Mouse (Mus musculus): Measurements from ENCODE around the gene Gm20671. TPM values are rescaled to one million over a fixed set of nuclear protein-coding genes. Genes with fewer than 3 reads are reported as not detected.
"Not testable (repeated sequence)": the region's sequence is repeated elsewhere in the genome, so short reads cannot be mapped to it uniquely, and the experiment has no call there.

Gene Gm20671
- polyA plus RNA-seq, 1 experiment from 2014 or later = not detected

DNA sequence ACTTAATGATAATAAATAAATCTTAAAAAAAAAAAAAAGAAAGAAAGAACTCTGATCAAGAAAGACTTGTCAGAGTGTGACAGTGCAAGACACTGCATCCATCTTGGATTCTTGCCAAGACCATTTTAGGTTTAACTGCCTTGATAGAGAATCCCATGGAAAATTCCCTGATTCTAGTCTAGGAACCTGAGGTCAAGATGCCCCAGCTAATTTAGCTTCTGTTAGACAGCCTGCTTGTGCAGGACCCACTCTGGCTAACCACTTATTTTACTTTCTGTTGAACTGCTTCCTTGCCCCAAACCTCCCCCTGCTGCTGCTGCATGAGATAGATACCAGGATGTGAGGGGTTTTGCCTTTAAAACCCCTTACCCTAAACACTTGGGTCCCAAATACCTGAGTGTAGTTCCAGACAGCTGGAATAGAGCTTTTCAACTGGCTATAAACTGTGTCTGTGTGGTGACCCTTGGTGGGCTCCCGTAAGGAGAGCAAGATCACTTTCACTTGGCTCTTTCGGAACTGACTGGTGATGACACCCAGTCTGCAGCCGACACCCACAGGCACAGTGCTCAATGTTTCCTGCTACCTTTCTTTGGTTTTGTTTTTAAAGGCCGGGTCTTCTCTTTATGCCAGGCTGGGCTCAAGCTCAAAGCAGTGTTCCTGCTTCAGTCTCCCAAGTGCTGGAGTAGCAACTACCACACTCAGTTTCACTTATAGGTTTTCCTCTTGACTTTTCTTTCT, 59.1 kb downstream of the Gm20671 start:
- Histone ChIP-seq H3K27ac (ENCODE audit: low read depth, low read length) (no peak overlapping the region), H3K4me1 (replicated peaks; ENCODE audit: control insufficient read depth, insufficient read depth, low read length) (no peaks in the 10 kb centered on the region), H3K9ac (ENCODE audit: low read length) (no peak overlapping the region), H3K4me3 (ENCODE audit: low read depth, low read length) (no peak overlapping the region), H3K27me3 (ENCODE audit: control insufficient read depth, insufficient read depth, low read length) (no peaks in the 10 kb centered on the region), H3K36me3 (ENCODE audit: control insufficient read depth, insufficient read depth, low read length) (no peaks in the 10 kb centered on the region), H3K4me2 (ENCODE audit: low read depth, low read length, severe bottlenecking) (no peak overlapping the region), H3K9me3 (ENCODE audit: control insufficient read depth, low read length) (no peaks in the 10 kb centered on the region)
- DNase-seq (ENCODE audit: low spot score) (no peak), ATAC-seq (replicated peaks; ENCODE audit: low FRiP score) (no peak)
- 89% methylated on average over 4 of the region's 4 CpGs for WGBS

DNA sequence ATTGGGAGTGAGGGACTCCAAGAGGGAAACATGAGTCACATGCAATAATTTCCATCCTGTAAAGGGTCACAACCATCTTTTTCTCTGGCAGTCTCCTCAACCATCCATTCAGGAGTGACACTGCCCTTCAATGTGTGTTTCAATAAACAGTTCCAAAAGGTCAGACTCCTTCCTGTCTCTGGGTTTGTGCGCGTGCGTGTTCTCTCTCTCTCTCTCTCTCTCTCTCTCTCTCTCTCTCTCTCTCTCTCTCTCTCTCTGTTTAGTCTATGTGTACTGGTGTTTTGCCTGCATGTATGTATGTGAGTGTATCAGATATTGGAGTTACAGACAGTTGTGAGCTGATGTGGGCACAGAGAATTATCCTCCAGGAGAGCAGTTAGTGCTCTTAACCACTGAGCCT, 59.9 kb downstream of the Gm20671 start:
- H3K4me2 ChIP-seq (ENCODE audit: low read depth, low read length, severe bottlenecking) = no peak overlapping the region
- DNase-seq (ENCODE audit: low spot score) (no peak), ATAC-seq (replicated peaks; ENCODE audit: low FRiP score) (no peak)
- no peak overlapping the region for H3K27ac ChIP-seq (ENCODE audit: low read depth, low read length)
- 97% methylated on average over 3 of the region's 3 CpGs for WGBS
- no peaks in the 10 kb centered on the region for H3K9me3 ChIP-seq (ENCODE audit: control insufficient read depth, low read length)
- H3K27me3 ChIP-seq (ENCODE audit: control insufficient read depth, insufficient read depth, low read length) = no peaks in the 10 kb centered on the region
- H3K4me3 ChIP-seq (ENCODE audit: low read depth, low read length) = no peak overlapping the region
- no peak overlapping the region for H3K9ac ChIP-seq (ENCODE audit: low read length)
- H3K36me3 ChIP-seq (ENCODE audit: control insufficient read depth, insufficient read depth, low read length) = no peaks in the 10 kb centered on the region
- no peaks in the 10 kb centered on the region for H3K4me1 ChIP-seq (replicated peaks; ENCODE audit: control insufficient read depth, insufficient read depth, low read length)

DNA sequence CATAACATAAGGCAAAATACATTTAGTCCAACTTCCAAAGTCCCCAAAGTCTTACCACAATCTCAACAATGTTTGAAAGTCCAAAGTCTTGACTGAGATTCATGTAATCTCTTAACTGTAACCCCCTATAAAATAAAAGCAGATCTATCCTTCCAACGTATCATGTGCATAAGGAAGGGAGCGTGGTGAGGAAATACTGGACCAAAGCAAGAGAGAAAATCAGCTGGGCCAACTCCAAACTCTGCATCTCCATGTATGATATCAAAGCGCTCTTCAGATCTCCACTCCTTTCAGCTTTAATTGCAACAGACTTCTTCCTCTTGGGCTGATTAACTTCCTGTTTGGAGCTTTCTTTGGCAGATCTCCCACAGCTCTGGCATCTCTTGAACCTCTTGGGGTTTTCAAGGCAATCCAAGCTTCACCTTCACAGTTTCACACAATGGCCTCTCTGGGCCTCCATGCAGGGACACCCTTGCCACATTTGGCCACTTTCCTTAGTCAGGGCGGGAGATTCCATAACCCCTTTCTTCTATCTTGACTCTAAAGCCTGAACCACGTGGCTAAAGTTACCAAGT, 65.3 kb downstream of the Gm20671 start:
- H3K36me3 ChIP-seq (ENCODE audit: control insufficient read depth, insufficient read depth, low read length) = no peaks in the 10 kb centered on the region
- no peak overlapping the region for H3K4me2 ChIP-seq (ENCODE audit: low read depth, low read length, severe bottlenecking)
- no peaks in the 10 kb centered on the region for H3K27me3 ChIP-seq (ENCODE audit: control insufficient read depth, insufficient read depth, low read length)
- DNase-seq (ENCODE audit: low spot score) (no peak), ATAC-seq (replicated peaks; ENCODE audit: low FRiP score) (no peak)
- H3K4me3 ChIP-seq (ENCODE audit: low read depth, low read length) = no peak overlapping the region
- H3K4me1 ChIP-seq (replicated peaks; ENCODE audit: control insufficient read depth, insufficient read depth, low read length) = no peaks in the 10 kb centered on the region
- H3K9me3 ChIP-seq (ENCODE audit: control insufficient read depth, low read length) = no peaks in the 10 kb centered on the region
- WGBS = 97% methylated on average over 5 of the region's 5 CpGs
- no peak overlapping the region for H3K9ac ChIP-seq (ENCODE audit: low read length)
- H3K27ac ChIP-seq (ENCODE audit: low read depth, low read length) = no peak overlapping the region

DNA sequence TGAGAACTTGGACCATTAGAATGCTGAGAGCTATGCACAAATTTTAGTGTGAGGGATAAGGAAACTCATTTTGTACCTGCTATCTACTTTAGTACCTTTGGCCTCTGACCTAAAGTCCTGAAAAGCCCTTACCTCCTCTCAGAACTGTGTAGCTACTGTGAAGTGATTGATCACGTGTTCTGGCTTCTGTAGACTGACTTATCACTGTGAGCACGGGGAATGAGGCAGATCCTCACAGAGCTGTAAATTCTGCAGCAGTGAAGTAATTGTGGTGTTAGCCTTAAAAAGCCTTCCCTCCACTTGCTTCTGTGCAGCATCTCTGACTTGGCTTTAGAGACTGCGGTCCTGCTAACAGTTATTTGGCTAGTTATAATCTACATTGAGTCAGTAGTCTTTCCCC, 66.1 kb downstream of the Gm20671 start:
- no peak overlapping the region for H3K9ac ChIP-seq (ENCODE audit: low read length)
- no peaks in the 10 kb centered on the region for H3K9me3 ChIP-seq (ENCODE audit: control insufficient read depth, low read length)
- WGBS = 93% methylated on average over 3 of the region's 3 CpGs
- no peak for DNase-seq (ENCODE audit: low spot score)
- H3K27me3 ChIP-seq (ENCODE audit: control insufficient read depth, insufficient read depth, low read length) = no peaks in the 10 kb centered on the region
- ATAC-seq (replicated peaks; ENCODE audit: low FRiP score) = no peak
- no peaks in the 10 kb centered on the region for H3K36me3 ChIP-seq (ENCODE audit: control insufficient read depth, insufficient read depth, low read length)
- no peak overlapping the region for H3K27ac ChIP-seq (ENCODE audit: low read depth, low read length)
- no peak overlapping the region for H3K4me2 ChIP-seq (ENCODE audit: low read depth, low read length, severe bottlenecking)
- no peaks in the 10 kb centered on the region for H3K4me1 ChIP-seq (replicated peaks; ENCODE audit: control insufficient read depth, insufficient read depth, low read length)
- H3K4me3 ChIP-seq (ENCODE audit: low read depth, low read length) = no peak overlapping the region

DNA sequence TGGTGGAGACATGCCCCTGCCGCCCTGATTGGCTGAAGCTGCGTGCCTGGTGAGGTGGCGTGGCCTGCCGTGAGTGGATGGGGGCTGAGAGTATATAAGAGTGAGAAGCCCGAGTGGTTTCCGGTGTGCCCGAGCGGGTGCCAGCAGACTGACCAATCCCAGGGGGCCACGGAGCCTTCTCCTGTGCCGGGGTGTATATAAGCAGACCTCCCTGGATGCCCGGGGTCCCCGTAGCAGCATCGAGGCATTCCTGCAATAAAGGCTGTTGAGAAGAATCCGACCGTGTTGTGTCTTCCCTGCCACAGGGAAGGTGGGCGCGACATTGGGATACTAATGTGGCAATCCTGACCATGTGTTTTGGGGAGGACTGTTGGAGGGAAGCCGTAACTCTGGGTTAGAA, 66.6 kb downstream of the Gm20671 start:
- not testable (repeated sequence) for H3K4me1 ChIP-seq (replicated peaks; ENCODE audit: control insufficient read depth, insufficient read depth, low read length); H3K27ac ChIP-seq (ENCODE audit: low read depth, low read length); H3K4me2 ChIP-seq (ENCODE audit: low read depth, low read length, severe bottlenecking); H3K27me3 ChIP-seq (ENCODE audit: control insufficient read depth, insufficient read depth, low read length); H3K9ac ChIP-seq (ENCODE audit: low read length); DNase-seq (ENCODE audit: low spot score); H3K9me3 ChIP-seq (ENCODE audit: control insufficient read depth, low read length); H3K36me3 ChIP-seq (ENCODE audit: control insufficient read depth, insufficient read depth, low read length); H3K4me3 ChIP-seq (ENCODE audit: low read depth, low read length); ATAC-seq (replicated peaks; ENCODE audit: low FRiP score)
- 96% methylated on average over 14 of the region's 18 CpGs for WGBS

DNA sequence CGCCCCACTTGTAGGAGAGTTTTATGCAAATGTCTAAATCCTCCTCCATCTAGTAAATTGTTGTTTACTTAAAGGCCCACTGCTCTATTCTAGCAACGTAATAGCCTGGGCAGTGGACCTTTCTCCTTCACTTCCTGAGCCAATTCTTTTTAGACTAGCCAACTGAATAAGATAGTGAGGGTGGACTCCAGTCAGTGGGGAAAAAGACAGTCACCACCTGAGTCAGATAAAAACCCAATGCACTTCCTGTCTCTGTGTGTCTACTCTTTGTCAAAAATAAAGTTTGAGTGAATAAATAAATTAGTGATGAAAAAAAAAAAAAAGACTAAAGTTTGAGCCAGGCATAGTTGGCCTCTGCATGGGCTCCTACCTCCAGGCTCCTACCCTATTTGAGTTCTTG, 67.2 kb downstream of the Gm20671 start:
- H3K4me2 ChIP-seq (ENCODE audit: low read depth, low read length, severe bottlenecking) = no peak overlapping the region
- no peak for ATAC-seq (replicated peaks; ENCODE audit: low FRiP score)
- no peak overlapping the region for H3K27ac ChIP-seq (ENCODE audit: low read depth, low read length)
- no peak overlapping the region for H3K4me3 ChIP-seq (ENCODE audit: low read depth, low read length)
- no peaks in the 10 kb centered on the region for H3K4me1 ChIP-seq (replicated peaks; ENCODE audit: control insufficient read depth, insufficient read depth, low read length)
- 84% methylated on average over 2 of the region's 2 CpGs for WGBS
- no peaks in the 10 kb centered on the region for H3K36me3 ChIP-seq (ENCODE audit: control insufficient read depth, insufficient read depth, low read length)
- no peak overlapping the region for H3K9ac ChIP-seq (ENCODE audit: low read length)
- DNase-seq (ENCODE audit: low spot score) = no peak
- H3K9me3 ChIP-seq (ENCODE audit: control insufficient read depth, low read length) = no peaks in the 10 kb centered on the region
- H3K27me3 ChIP-seq (ENCODE audit: control insufficient read depth, insufficient read depth, low read length) = no peaks in the 10 kb centered on the region

DNA sequence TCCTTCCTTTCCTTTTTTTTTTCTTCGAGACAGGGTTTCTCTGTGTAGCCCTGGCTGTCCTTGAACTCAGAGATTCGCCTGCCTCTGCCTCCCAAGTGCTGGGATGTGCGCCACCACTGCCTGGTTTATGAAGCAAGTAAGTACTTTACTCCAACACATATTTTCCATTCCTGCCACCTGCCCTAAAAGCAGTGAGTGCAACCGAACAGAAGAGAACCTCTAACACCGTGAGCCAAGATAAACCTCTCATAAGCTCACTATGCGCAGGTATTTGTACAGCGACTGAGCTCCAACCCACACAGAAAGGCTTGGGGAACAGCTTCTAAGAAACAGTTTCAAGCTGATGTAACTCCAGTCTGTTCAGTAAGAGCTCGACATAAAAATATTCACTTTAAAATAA, 70.8 kb downstream of the Gm20671 start:
- H3K9me3 ChIP-seq (ENCODE audit: control insufficient read depth, low read length) = no peaks in the 10 kb centered on the region
- H3K4me2 ChIP-seq (ENCODE audit: low read depth, low read length, severe bottlenecking) = no peak overlapping the region
- no peak overlapping the region for H3K27ac ChIP-seq (ENCODE audit: low read depth, low read length)
- H3K36me3 ChIP-seq (ENCODE audit: control insufficient read depth, insufficient read depth, low read length) = no peaks in the 10 kb centered on the region
- WGBS = 92% methylated on average over 8 of the region's 8 CpGs
- H3K27me3 ChIP-seq (ENCODE audit: control insufficient read depth, insufficient read depth, low read length) = no peaks in the 10 kb centered on the region
- DNase-seq (ENCODE audit: low spot score) = no peak
- H3K4me1 ChIP-seq (replicated peaks; ENCODE audit: control insufficient read depth, insufficient read depth, low read length) = no peaks in the 10 kb centered on the region
- ATAC-seq (replicated peaks; ENCODE audit: low FRiP score) = no peak
- H3K4me3 ChIP-seq (ENCODE audit: low read depth, low read length) = no peak overlapping the region
- H3K9ac ChIP-seq (ENCODE audit: low read length) = no peak overlapping the region

DNA sequence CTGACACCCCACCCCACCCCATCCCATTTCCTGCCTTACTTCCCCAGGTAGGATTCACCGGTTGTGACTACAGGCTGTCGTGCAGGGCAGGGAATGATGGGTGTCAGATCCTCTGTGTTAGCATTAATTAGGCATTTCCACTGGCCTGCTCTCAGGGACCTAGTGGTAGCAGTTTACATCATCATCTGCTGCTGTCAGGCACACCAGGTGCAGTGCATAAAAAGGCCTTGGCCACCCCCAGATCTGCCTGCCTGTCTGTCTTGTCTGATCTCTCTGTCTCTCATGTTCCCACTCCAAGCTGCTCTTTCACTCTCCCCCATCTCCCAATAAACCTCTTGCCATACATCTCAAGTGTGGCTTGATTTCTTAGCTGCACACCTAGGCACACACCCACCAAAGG, 75.2 kb downstream of the Gm20671 start:
- no peak overlapping the region for H3K27ac ChIP-seq (ENCODE audit: low read depth, low read length)
- no peak overlapping the region for H3K9ac ChIP-seq (ENCODE audit: low read length)
- no peaks in the 10 kb centered on the region for H3K27me3 ChIP-seq (ENCODE audit: control insufficient read depth, insufficient read depth, low read length)
- H3K4me1 ChIP-seq (replicated peaks; ENCODE audit: control insufficient read depth, insufficient read depth, low read length) = no peaks in the 10 kb centered on the region
- ATAC-seq (replicated peaks; ENCODE audit: low FRiP score) (no peak), DNase-seq (ENCODE audit: low spot score) (no peak)
- H3K4me2 ChIP-seq (ENCODE audit: low read depth, low read length, severe bottlenecking) = no peak overlapping the region
- H3K36me3 ChIP-seq (ENCODE audit: control insufficient read depth, insufficient read depth, low read length) = no peaks in the 10 kb centered on the region
- H3K4me3 ChIP-seq (ENCODE audit: low read depth, low read length) = no peak overlapping the region
- no peaks in the 10 kb centered on the region for H3K9me3 ChIP-seq (ENCODE audit: control insufficient read depth, low read length)
- 43% methylated on average over 2 of the region's 2 CpGs for WGBS

DNA sequence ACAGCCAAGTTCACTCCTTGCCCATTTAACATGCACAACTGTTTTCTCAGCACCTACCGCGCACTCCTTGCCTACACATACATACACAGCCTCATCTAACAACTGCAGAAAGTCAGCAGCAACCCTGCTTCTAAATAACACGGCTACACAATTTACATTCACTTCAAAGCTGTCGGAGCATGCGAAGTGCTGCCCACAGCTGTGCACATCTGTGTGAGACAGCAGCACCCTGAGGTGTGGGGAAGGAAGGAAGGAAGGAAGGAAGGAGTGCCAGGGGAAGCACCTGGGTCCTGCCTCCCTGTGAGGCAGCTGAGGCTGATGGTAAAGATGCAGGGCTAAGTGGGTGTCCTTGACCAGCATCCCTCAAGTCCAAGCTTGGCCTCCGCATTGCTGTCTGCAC, 78.0 kb downstream of the Gm20671 start:
- H3K36me3 ChIP-seq (ENCODE audit: control insufficient read depth, insufficient read depth, low read length) = no peaks in the 10 kb centered on the region
- WGBS = 95% methylated on average over 6 of the region's 6 CpGs
- H3K4me2 ChIP-seq (ENCODE audit: low read depth, low read length, severe bottlenecking) = no peak overlapping the region
- H3K4me1 ChIP-seq (replicated peaks; ENCODE audit: control insufficient read depth, insufficient read depth, low read length) = peaks cover 4% of the 10 kb centered on the region; the same call in 1 of the 2 replicates
- ATAC-seq (replicated peaks; ENCODE audit: low FRiP score) (no peak), DNase-seq (ENCODE audit: low spot score) (no peak)
- no peak overlapping the region for H3K27ac ChIP-seq (ENCODE audit: low read depth, low read length)
- H3K9me3 ChIP-seq (ENCODE audit: control insufficient read depth, low read length) = no peaks in the 10 kb centered on the region
- no peaks in the 10 kb centered on the region for H3K27me3 ChIP-seq (ENCODE audit: control insufficient read depth, insufficient read depth, low read length)
- H3K9ac ChIP-seq (ENCODE audit: low read length) = no peak overlapping the region
- H3K4me3 ChIP-seq (ENCODE audit: low read depth, low read length) = no peak overlapping the region
